Mouse (Mus musculus) hindbrain, postnatal 0 days (tissue): ENCODE measurements around the gene Anks1. TPM values are rescaled to one million over a fixed set of nuclear protein-coding genes. Genes with fewer than 3 reads are reported as not detected.
A peak's percentile ranks its signal among the peaks of the same experiment; 100 is the strongest.

Experiments used
- ATAC-seq: fragments of 200-750 bp; cut with Nextera tagmentation; 2 replicates; pipeline ENCODE4 v1.8.0; 2017; ENCODE audit warnings: mild to moderate bottlenecking, moderate TSS enrichment, moderate library complexity
- DNase-seq: peaks from one replicate; pipeline ENCODE4 v3.0.0-alpha.2; 2015; ENCODE audit warnings: low spot score
- H3K27ac ChIP-seq: fragments of 300-500 bp; sonication (generic); 2 replicates; pipeline ENCODE4 v1.5.1; 2014; ENCODE audit warnings: mild to moderate bottlenecking
- H3K27me3 ChIP-seq: fragments of 300-500 bp; sonication (generic); 2 replicates; pipeline ENCODE4 v1.6.1; 2014; ENCODE audit warnings: low read length, mixed read lengths; ENCODE audit not compliant: insufficient read depth
- H3K36me3 ChIP-seq: fragments of 300-500 bp; sonication (generic); 2 replicates; pipeline ENCODE4 v1.6.1; 2014; ENCODE audit warnings: low read length, mixed read lengths; ENCODE audit not compliant: insufficient read depth
- H3K4me1 ChIP-seq: fragments of 300-500 bp; sonication (generic); 2 replicates; pipeline ENCODE4 v1.6.1; 2014; ENCODE audit warnings: antibody characterized with exemption, low read length, mixed read lengths; ENCODE audit not compliant: insufficient read depth
- H3K4me2 ChIP-seq: fragments of 300-500 bp; sonication (generic); 2 replicates; pipeline ENCODE4 v1.6.1; 2014; ENCODE audit warnings: low read depth, mild to moderate bottlenecking, low read length, moderate library complexity, mixed read lengths
- H3K4me3 ChIP-seq: fragments of 300-500 bp; sonication (generic); 2 replicates; pipeline ENCODE4 v1.5.1; 2014; ENCODE audit warnings: low read length
- H3K9ac ChIP-seq: fragments of 300-500 bp; sonication (generic); replicated peaks from 2 replicates; pipeline ENCODE4 v1.6.1; 2014; ENCODE audit warnings: mild to moderate bottlenecking, low read length, moderate library complexity, mixed read lengths
- H3K9me3 ChIP-seq: fragments of 300-500 bp; sonication (generic); 2 replicates; pipeline ENCODE4 v1.6.1; 2016; ENCODE audit warnings: low read length, mixed read lengths
- CTCF ChIP-seq: IDR thresholded peaks from 2 replicates; pipeline ENCODE4 v1.5.1; 2016; ENCODE audit warnings: antibody characterized with exemption, control low read depth, low read depth
- WGBS: fragments of 180-500 bp; shearing (Covaris S2); extraction: QIAGEN DNeasy Blood & Tissue Kit; methylation state at CpG from one replicate; pipeline ENCODE4 v1.1.7; 2014; 5-methylcytosine and 5-hydroxymethylcytosine counted together
- polyA plus RNA-seq: library from polyadenylated mRNA; unstranded; fragments of >200 nt; fragmentation: Nextera tagmentation; extraction: Ambion mirVana; gene quantifications from 2 replicates; pipeline ENCODE4 v1.2.1, GENCODE M21; 2015
- total RNA-seq: library from RNA; depleted of rRNA; stranded (reverse); fragments of >200 nt; gene quantifications from 2 replicates; pipeline ENCODE4 v1.2.3, GENCODE M21; 2014

Anks1 gene
- total and polyA plus RNA-seq, 2 experiments from 2014 or later, result 35.8 to 102 TPM

DNA sequence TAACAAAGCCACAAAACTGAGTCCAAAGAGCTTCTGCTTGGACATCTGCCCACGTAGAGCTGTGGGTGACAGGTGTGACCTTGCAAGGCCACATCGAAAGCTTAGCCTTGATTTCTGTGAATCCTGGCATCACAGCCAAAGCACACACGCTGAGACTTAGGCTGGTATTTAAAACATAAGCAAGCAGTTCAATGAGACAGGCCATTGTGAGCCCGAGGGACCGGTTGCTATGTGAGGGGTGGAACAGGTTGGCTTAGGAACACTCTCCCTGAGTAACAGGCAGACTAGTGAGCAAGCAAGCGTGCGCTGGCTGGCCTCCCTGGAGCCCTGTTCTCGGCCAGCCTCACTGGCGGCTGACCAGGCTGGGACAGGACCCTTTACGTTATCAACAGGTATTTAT, 112.8 kb downstream of the Anks1 start:
- Histone ChIP-seq H3K9ac (no peak overlapping the region), H3K4me2 (no peak overlapping the region), H3K4me3 (no peak overlapping the region), H3K4me1 (peaks cover 33% of the 10 kb centered on the region), H3K27ac (peak overlapping the region; percentile 34; the same call in 1 of the 2 replicates), H3K36me3 (no peaks in the 10 kb centered on the region), H3K27me3 (no peaks in the 10 kb centered on the region), H3K9me3 (no peaks in the 10 kb centered on the region)
- DNase-seq (peak; percentile 56), ATAC-seq (peak; percentile 34; the same call in 1 of the 2 replicates)
- 47% methylated on average over 10 of the region's 10 CpGs for WGBS
- TF ChIP-seq CTCF, result no peak

DNA sequence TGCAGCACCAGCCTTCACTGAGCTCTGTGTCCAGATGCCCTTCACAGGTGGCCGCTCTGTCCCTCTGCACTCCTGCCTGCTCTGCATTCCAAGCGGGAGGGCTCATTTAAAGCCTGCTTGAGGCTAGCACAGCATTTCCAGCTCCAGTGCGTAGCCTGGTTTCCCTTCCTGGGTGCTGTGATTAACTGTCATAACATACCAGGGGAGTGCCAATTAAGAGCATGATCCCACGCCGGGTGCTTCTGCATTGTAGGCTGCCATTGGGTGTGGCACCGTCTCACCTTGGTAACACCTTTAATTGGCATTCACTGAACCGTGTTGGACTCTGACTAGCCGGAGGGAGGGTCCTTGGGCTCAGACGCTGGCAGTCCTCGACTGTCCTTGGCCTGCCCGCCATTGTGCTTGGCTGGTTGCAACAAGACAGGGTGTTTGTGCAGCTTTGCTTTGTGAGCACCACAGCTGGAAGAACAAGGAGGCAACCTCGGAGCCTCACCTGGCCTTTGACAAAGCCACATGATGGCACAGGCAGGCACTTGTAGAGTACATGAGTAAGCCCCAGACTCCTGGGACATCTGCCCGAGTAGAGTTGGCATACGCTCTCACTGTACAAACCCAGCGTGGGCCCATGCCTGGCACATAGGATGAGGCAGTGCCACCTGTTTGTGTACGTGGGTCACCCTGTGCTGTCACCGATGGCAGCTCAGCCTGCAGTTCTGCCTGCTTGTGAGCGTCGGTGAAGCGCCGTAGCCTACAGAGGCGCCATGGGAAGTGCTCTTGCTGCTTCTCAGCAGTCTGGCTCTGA, 113.9 kb downstream of the Anks1 start:
- peak; percentile 46 for DNase-seq
- H3K4me1 ChIP-seq, result peaks cover 28% of the 10 kb centered on the region
- 71% methylated on average over 22 of the region's 22 CpGs for WGBS

GRCm38 (mm10) chr17:28025541-28025961, 116.4 kb downstream of the Anks1 start:
- no peak overlapping the region for H3K4me2 ChIP-seq
- no peak overlapping the region for H3K9ac ChIP-seq
- H3K36me3 ChIP-seq, result no peaks in the 10 kb centered on the region
- H3K27me3 ChIP-seq, result no peaks in the 10 kb centered on the region
- no peak overlapping the region for H3K4me3 ChIP-seq
- peak overlapping the region; percentile 2; the same call in 1 of the 2 replicates for H3K27ac ChIP-seq
- TF ChIP-seq CTCF, result no peak
- no peak for ATAC-seq
- H3K9me3 ChIP-seq, result no peaks in the 10 kb centered on the region
- WGBS, result 47% methylated on average over 5 of the region's 5 CpGs
- no peak for DNase-seq
- peaks cover 23% of the 10 kb centered on the region for H3K4me1 ChIP-seq

More for the DNA sequence above, 113.9 kb downstream of the Anks1 start:
- no peak overlapping the region for H3K4me3 ChIP-seq
- no peaks in the 10 kb centered on the region for H3K9me3 ChIP-seq
- H3K27me3 ChIP-seq, result no peaks in the 10 kb centered on the region
- H3K9ac ChIP-seq, result no peak overlapping the region
- ATAC-seq, result no peak
- TF ChIP-seq CTCF, result no peak
- H3K27ac ChIP-seq, result peak overlapping the region; percentile 32; the same call in 1 of the 2 replicates
- H3K36me3 ChIP-seq, result no peaks in the 10 kb centered on the region
- H3K4me2 ChIP-seq, result no peak overlapping the region

- no peak overlapping the region for H3K4me3 ChIP-seq
- WGBS, result 62% methylated on average over 14 of the region's 14 CpGs
- no peaks in the 10 kb centered on the region for H3K9me3 ChIP-seq
- H3K4me2 ChIP-seq, result no peak overlapping the region
- ATAC-seq (no peak), DNase-seq (peak; percentile 68)
- H3K36me3 ChIP-seq, result no peaks in the 10 kb centered on the region
- no peak overlapping the region for H3K9ac ChIP-seq
- H3K27me3 ChIP-seq, result no peaks in the 10 kb centered on the region
- peaks cover 23% of the 10 kb centered on the region for H3K4me1 ChIP-seq
- H3K27ac ChIP-seq, result 0 out of 2 replicates have a peak overlapping the region, but pooled peaks have one; percentile 2
- no peak for TF ChIP-seq CTCF
Measured at GRCm38 (mm10) chr17:28026111-28026872, 117.2 kb downstream of the Anks1 start.

- Histone ChIP-seq H3K9me3 (no peaks in the 10 kb centered on the region), H3K4me2 (no peak overlapping the region), H3K4me1 (peaks cover 31% of the 10 kb centered on the region), H3K9ac (no peak overlapping the region), H3K27ac (no peak overlapping the region), H3K36me3 (no peaks in the 10 kb centered on the region), H3K27me3 (no peaks in the 10 kb centered on the region), H3K4me3 (no peak overlapping the region)
- DNase-seq, result no peak
- 90% methylated on average over 6 of the region's 6 CpGs for WGBS
- ATAC-seq, result no peak
- no peak for TF ChIP-seq CTCF
Measured at GRCm38 (mm10) chr17:28027197-28027596, 118.1 kb downstream of the Anks1 start.

GRCm38 (mm10) chr17:28028236-28028635, 119.1 kb downstream of the Anks1 start:
- peaks cover 33% of the 10 kb centered on the region for H3K4me1 ChIP-seq
- H3K9ac ChIP-seq, result no peak overlapping the region
- no peak overlapping the region for H3K4me3 ChIP-seq
- no peaks in the 10 kb centered on the region for H3K9me3 ChIP-seq
- H3K4me2 ChIP-seq, result no peak overlapping the region
- no peak for TF ChIP-seq CTCF
- H3K27me3 ChIP-seq, result no peaks in the 10 kb centered on the region
- no peaks in the 10 kb centered on the region for H3K36me3 ChIP-seq
- no peak for ATAC-seq
- DNase-seq, result no peak
- no peak overlapping the region for H3K27ac ChIP-seq
- 69% methylated on average over 10 of the region's 10 CpGs for WGBS
